ENCODE assay signal across 17 mouse cellular contexts in the genomic region with DNA sequence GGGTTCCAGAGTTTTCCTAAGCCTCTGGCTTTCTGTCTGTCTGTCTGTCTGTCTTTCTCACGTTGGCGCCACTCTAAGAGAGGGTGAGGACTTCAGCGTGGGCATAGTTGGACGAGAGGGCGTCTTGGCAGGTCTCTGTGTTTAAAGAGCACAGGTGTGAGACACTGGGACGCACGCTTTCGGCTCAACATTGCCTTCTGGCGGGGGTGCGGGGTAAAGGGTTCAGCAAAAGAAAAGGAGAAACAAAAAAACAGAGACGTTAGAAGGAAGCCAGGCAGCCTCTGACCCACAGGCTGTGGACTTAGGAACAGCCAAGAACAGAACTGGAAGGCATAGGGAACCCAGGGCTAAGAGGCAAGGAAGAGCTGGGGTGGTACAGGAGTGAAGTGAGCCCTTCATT. TPM values are rescaled to one million over a fixed set of nuclear protein-coding genes. Genes with fewer than 3 reads are reported as not detected.
"Had no signal": no experiment of that assay in that cellular context is flagged by ENCODE, and none has a peak within 500 bp of the region (broad histone marks: within the 10 kb centered on the region; RNA-seq: fewer than 3 reads in every experiment).

No protein-coding gene starts in this region.

- H3K36me3 ChIP-seq: midbrain, embryonic 10.5 days; midbrain, embryonic 13.5 days; neural tube, embryonic 13.5 days; neural tube, embryonic 15.5 days; stomach, embryonic 15.5 days had no signal

- H3K9me3 ChIP-seq: midbrain, embryonic 10.5 days; midbrain, embryonic 13.5 days; neural tube, embryonic 13.5 days; neural tube, embryonic 15.5 days; stomach, embryonic 15.5 days had no signal

- H3K4me3 ChIP-seq: midbrain, embryonic 10.5 days; midbrain, embryonic 13.5 days; myocyte; neural tube, embryonic 13.5 days; neural tube, embryonic 15.5 days; stomach, embryonic 15.5 days had no signal

- H3K27me3 ChIP-seq: midbrain, embryonic 13.5 days; neural tube, embryonic 13.5 days; neural tube, embryonic 15.5 days; stomach, embryonic 15.5 days had no signal

- H3K4me1 ChIP-seq: midbrain, embryonic 10.5 days; midbrain, embryonic 13.5 days; neural tube, embryonic 13.5 days; stomach, embryonic 15.5 days had no signal

- DNase-seq: lung, adult 18-20 months; lung, embryonic 14.5 days; lung, postnatal 10 days; lung, postnatal 4 days; right cerebral cortex, postnatal 14 days; thymus, adult 2 months; thymus, postnatal 25 days; thymus, postnatal 4 days had no signal

- H3K9ac ChIP-seq: lung, embryonic 14.5 days; midbrain, embryonic 13.5 days; neural tube, embryonic 13.5 days; neural tube, embryonic 15.5 days; stomach, embryonic 15.5 days had no signal

- H3K27ac ChIP-seq: midbrain, embryonic 10.5 days; midbrain, embryonic 13.5 days; neural tube, embryonic 13.5 days; neural tube, embryonic 15.5 days; stomach, embryonic 15.5 days; stomach, postnatal 0 days had no signal

RNA-seq across cellular contexts. Expression of gene Kcnc4, which starts 20.1 kb away (rescaled TPM):
- total RNA-seq: megakaryocyte, adult 5-6 weeks; megakaryocyte-erythroid progenitor cell, adult 5-6 weeks had no signal
- polyA plus RNA-seq: midbrain, embryonic 10.5 days; myocyte; stomach, embryonic 15.5 days had no signal
